Mouse (Mus musculus) stomach, embryonic 15.5 days (tissue): ENCODE measurements around the gene Bcl2. TPM values are rescaled to one million over a fixed set of nuclear protein-coding genes. Genes with fewer than 3 reads are reported as not detected.

ENCODE experiments used
- ATAC-seq: fragments of 200-750 bp; cut with Nextera tagmentation; 2 replicates; pipeline ENCODE4 v1.8.0; 2017; ENCODE audit warnings: low read depth, moderate number of reproducible peaks, moderate TSS enrichment; ENCODE audit not compliant: insufficient read depth, low FRiP score
- H3K27ac ChIP-seq: fragments of 300-500 bp; sonication (generic); 2 replicates; pipeline ENCODE4 v1.5.1; 2015; ENCODE audit warnings: mild to moderate bottlenecking, inconsistent platforms
- H3K27me3 ChIP-seq: fragments of 300-500 bp; sonication (generic); replicated peaks from 2 replicates; pipeline ENCODE4 v1.6.1; 2015; ENCODE audit warnings: inconsistent platforms
- H3K36me3 ChIP-seq: fragments of 300-500 bp; sonication (generic); 2 replicates; pipeline ENCODE4 v1.6.1; 2015; ENCODE audit warnings: inconsistent platforms
- H3K4me1 ChIP-seq: fragments of 300-500 bp; sonication (generic); 2 replicates; pipeline ENCODE4 v1.6.1; 2015; ENCODE audit warnings: inconsistent platforms
- H3K4me2 ChIP-seq: fragments of 300-500 bp; sonication (generic); 2 replicates; pipeline ENCODE4 v1.6.1; 2015; ENCODE audit warnings: mild to moderate bottlenecking, inconsistent platforms
- H3K4me3 ChIP-seq: fragments of 300-500 bp; sonication (generic); replicated peaks from 2 replicates; pipeline ENCODE4 v1.5.1; 2015; ENCODE audit warnings: inconsistent platforms
- H3K9ac ChIP-seq: fragments of 300-500 bp; sonication (generic); 2 replicates; pipeline ENCODE4 v1.6.1; 2015; ENCODE audit warnings: inconsistent platforms
- H3K9me3 ChIP-seq: fragments of 300-500 bp; sonication (generic); 2 replicates; pipeline ENCODE4 v1.6.1; 2016; ENCODE audit warnings: inconsistent platforms
- WGBS: fragments of 180-500 bp; shearing (Covaris S2); methylation state at CpG from one replicate; pipeline ENCODE4 v1.1.7; 2015; 5-methylcytosine and 5-hydroxymethylcytosine counted together
- polyA plus RNA-seq: library from polyadenylated mRNA; unstranded; fragments of >200 nt; fragmentation: Nextera tagmentation; extraction: Ambion mirVana; gene quantifications from 2 replicates; pipeline ENCODE4 v1.2.1, GENCODE M21; 2015

Bcl2 gene
- polyA plus RNA-seq, 1 experiment from 2014 or later = 17.0 TPM

DNA sequence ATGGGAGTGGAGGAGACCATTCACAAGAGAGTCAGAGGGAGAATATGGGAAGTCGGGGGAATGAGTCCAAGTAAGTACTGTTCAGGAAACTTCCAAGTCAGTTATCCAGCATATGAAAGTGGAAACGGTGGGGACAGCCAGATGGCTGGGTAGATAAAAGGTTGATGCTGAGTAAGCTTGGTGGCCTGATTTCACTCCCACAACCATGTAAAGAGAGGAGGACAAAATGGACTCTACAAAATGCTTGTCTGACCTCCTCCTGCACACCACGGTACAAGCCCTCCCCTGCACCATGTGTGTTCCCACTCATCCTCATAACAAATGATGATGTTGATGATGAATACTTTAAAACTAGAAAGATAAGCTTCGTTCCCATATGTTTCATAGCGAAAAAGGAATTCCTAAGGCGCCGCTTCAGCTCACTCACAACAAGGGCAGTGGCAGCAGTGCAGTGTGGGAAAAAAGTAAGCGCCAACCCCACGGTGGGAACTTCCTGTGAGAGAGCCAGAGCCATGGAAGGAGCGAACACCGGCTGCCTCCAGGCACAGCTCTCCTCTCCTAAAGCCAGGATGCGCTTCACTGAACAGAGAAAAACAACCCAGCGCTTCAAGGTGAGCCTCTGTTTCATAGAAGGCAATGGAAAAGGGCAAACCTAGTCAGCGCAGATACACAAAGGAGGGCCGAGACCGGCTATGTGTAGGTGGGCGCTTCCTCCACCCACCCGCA is 26.5 kb downstream of the Bcl2 start:
- ATAC-seq = no peak

DNA sequence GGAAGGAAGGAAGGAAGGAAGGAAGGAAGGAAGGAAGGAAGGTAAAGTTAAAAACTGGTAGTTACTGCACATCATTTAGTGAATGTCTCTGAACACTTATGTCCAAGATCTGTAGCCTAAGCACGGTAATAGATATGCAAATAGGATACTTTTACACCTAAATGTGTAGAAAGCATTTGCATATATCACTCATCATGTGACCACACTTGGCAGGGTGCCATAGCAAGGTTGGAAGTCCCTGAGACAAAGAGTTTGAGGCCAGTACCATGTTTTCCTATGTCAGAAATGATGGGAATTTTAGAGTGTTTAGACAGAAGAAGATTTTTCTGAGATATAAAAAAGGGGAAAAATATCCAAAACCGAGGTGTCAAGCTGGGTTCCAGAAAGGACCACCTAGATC is 28.4 kb downstream of the Bcl2 start:
- Histone ChIP-seq H3K4me2 (no peak overlapping the region), H3K4me1 (no peaks in the 10 kb centered on the region), H3K9ac (no peak overlapping the region), H3K4me3 (no peak overlapping the region), H3K27ac (no peak overlapping the region), H3K27me3 (no peaks in the 10 kb centered on the region), H3K36me3 (no peaks in the 10 kb centered on the region), H3K9me3 (no peaks in the 10 kb centered on the region)
- 73% methylated on average over 2 of the region's 2 CpGs for WGBS
- ATAC-seq = no peak

More for the DNA sequence above, 26.5 kb downstream of the Bcl2 start:
- H3K36me3 ChIP-seq = no peaks in the 10 kb centered on the region
- no peak overlapping the region for H3K4me3 ChIP-seq
- no peak overlapping the region for H3K27ac ChIP-seq
- H3K9me3 ChIP-seq = no peaks in the 10 kb centered on the region
- WGBS = 83% methylated on average over 18 of the region's 18 CpGs
- no peak overlapping the region for H3K4me2 ChIP-seq
- H3K27me3 ChIP-seq = no peaks in the 10 kb centered on the region
- H3K4me1 ChIP-seq = no peaks in the 10 kb centered on the region
- no peak overlapping the region for H3K9ac ChIP-seq

DNA sequence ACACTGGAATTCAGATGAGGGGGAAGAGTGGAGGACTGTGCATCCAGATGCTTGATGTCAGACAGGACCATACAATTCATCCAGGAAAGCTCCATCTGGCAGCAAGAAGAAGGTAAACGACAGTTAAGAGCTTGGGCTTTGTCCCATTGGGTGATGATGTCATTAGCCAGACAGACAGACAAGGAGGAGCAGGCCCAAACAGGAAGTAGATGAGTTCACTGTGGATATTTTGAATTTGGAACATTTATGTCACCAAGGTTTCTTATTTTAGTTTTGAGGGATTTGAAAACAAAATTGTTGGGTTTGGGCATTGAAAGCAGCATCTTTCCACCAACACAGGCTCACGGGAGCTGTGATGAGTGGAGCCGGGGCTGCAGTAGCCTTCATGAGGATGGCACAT is 29.5 kb downstream of the Bcl2 start:
- no peak for ATAC-seq
- Histone ChIP-seq H3K4me3 (no peak overlapping the region), H3K36me3 (no peaks in the 10 kb centered on the region), H3K4me2 (no peak overlapping the region), H3K9me3 (no peaks in the 10 kb centered on the region), H3K27ac (no peak overlapping the region), H3K4me1 (no peaks in the 10 kb centered on the region), H3K27me3 (no peaks in the 10 kb centered on the region), H3K9ac (no peak overlapping the region)
- 66% methylated on average over 3 of the region's 3 CpGs for WGBS

DNA sequence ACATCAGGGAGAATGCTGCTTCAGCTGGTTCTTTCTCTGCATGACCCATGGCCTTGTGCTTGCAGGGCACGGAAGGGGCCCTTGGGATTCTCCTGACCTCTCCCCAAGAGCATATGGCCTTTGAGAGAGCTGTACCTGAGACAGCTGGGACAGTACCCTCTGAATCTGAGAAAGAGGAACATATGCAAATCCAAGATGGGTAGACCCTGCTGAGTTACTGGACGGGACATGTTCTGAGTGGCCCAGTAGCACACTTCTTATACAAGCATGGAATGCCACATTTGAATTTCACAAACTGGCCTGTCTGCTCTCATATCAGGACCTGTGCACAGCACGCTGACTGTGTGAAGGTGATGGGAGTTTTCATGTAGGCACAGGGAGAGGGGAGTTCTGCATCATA is 31.2 kb downstream of the Bcl2 start:
- Histone ChIP-seq H3K4me2 (no peak overlapping the region), H3K4me1 (no peaks in the 10 kb centered on the region), H3K9ac (no peak overlapping the region), H3K9me3 (no peaks in the 10 kb centered on the region), H3K27me3 (no peaks in the 10 kb centered on the region), H3K36me3 (no peaks in the 10 kb centered on the region), H3K4me3 (no peak overlapping the region), H3K27ac (no peak overlapping the region)
- no peak for ATAC-seq
- 86% methylated on average over 3 of the region's 3 CpGs for WGBS

DNA sequence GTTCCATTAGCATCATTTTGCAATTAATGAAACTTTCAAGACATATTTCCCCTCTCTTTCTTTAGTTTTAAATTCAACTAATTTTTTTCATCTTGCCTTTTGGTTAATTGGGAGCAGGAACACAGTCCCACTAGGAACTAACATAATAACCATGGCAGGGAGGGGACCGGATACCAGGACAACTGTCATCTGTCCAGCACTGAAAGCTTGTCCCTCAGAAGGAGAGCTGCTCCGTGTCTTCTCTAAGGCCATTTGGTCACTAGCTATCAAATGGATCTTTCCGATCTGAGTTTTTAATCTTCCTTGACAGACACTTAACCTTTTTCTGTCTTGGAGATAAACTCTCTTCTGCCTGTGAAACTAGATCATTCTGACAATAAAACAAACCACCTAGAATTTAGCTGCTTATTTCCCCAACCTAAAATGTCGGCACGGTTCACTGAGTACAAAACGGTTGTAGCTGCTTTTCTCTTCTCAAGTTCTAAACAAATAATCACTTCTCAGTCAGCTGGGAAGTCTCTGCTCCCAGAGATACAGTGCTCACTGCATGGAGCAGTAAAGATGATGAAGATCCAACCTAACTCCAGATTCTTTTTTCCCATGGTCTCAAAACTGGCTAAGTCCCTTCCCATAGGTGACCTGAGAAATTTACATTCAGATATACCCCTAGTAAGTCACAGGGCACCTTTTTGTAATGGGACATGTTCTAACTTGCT is 34.1 kb downstream of the Bcl2 start:
- Histone ChIP-seq H3K27me3 (no peaks in the 10 kb centered on the region), H3K4me2 (no peak overlapping the region), H3K36me3 (no peaks in the 10 kb centered on the region), H3K4me3 (no peak overlapping the region), H3K9ac (no peak overlapping the region), H3K4me1 (no peaks in the 10 kb centered on the region), H3K27ac (no peak overlapping the region), H3K9me3 (no peaks in the 10 kb centered on the region)
- WGBS = 61% methylated on average over 6 of the region's 6 CpGs
- ATAC-seq = no peak

DNA sequence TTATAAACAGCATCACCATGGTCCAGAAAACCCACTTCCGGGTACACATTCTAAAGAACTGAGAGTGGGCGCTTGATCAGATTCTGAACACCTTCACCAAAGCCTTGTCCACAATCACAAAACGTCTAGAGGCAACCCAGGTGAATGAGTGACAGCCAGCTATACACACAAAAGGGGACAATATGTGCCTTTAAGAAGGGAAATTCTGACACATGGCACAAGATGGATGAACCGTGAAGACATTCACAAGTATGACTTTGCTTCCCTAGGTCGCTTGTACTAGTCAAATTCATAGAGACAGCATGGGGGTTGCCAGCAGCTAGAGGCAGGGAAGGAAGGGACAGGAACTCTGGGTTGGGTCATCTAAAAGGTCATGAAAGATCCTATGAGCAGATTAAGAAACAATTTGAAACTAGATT is 36.0 kb downstream of the Bcl2 start:
- Histone ChIP-seq H3K4me3 (no peak overlapping the region), H3K4me1 (no peaks in the 10 kb centered on the region), H3K27ac (no peak overlapping the region), H3K36me3 (no peaks in the 10 kb centered on the region), H3K9me3 (no peaks in the 10 kb centered on the region), H3K9ac (no peak overlapping the region), H3K4me2 (no peak overlapping the region), H3K27me3 (no peaks in the 10 kb centered on the region)
- WGBS = 72% methylated on average over 5 of the region's 5 CpGs
- ATAC-seq = no peak

DNA sequence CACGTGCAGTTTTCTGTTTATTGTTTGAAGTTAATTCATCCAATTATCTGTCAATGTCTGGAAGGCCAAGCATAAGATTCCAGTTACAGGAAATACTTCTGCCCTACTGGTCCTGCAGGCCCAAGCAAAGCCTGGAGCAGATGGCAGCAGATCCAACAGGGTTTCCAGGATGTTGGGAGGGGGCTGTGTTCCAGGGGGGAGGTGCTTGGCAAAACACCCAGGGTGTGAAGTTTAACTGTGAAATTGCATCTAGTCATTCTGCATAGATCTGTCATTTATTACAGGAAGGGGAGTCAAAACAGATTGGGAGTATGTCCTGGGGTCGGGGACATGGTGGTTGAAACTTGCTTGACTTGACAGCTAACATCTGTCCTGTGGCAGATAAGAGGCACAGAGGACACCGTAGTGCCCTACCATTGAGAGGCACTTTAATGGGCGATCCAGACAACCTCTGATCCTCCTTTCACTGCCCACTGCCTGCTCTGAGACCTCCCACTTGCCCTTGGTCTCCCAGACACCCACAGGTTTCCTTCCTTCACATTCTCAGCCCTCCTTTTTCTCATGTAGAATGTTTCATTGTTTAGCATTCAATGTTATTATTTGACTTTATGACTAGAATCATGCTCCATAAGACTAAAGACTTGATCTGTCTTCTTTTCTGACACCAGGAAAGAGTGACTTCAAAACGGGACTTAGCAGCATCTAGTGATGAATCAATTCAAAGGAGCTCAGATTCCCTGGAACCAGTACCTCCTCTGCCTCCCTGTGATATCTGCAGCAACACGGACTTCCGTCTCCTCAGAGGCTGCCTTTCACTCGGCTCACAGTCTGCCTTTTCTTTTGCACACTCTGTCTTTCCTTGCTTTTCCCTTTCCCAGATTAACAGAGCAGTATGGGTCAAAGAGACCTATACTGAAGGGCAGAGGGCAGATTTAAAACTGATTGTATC is 47.7 kb downstream of the Bcl2 start:
- H3K4me2 ChIP-seq = no peak overlapping the region
- no peaks in the 10 kb centered on the region for H3K9me3 ChIP-seq
- H3K4me3 ChIP-seq = no peak overlapping the region
- H3K36me3 ChIP-seq = no peaks in the 10 kb centered on the region
- H3K27ac ChIP-seq = no peak overlapping the region
- ATAC-seq = no peak
- no peaks in the 10 kb centered on the region for H3K27me3 ChIP-seq
- no peaks in the 10 kb centered on the region for H3K4me1 ChIP-seq
- 49% methylated on average over 8 of the region's 8 CpGs for WGBS
- no peak overlapping the region for H3K9ac ChIP-seq

DNA sequence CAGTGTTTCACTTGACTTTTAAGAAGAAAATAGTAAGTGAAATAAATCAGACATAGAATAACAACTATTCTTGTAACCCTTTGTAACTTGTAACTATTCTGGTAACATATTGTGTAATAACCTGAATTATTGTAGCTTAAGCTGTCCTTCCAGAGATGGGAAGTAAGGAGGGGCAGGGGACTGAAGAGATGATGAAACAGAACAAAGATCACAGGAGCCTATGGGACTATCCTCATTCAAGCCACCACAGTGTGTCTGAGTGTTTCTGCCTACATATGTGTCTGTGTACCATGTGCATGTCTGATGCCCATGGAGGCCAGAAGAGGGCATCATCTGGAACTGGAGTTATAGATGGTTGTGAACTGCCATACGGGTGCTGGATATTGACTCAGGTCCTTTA is 49.1 kb downstream of the Bcl2 start:
- WGBS = 82% methylated on average over 1 of the region's 1 CpGs
- no peak overlapping the region for H3K27ac ChIP-seq
- H3K36me3 ChIP-seq = no peaks in the 10 kb centered on the region
- no peaks in the 10 kb centered on the region for H3K9me3 ChIP-seq
- H3K27me3 ChIP-seq = no peaks in the 10 kb centered on the region
- no peak overlapping the region for H3K9ac ChIP-seq
- no peak overlapping the region for H3K4me3 ChIP-seq
- ATAC-seq = no peak
- H3K4me1 ChIP-seq = no peaks in the 10 kb centered on the region
- no peak overlapping the region for H3K4me2 ChIP-seq

DNA sequence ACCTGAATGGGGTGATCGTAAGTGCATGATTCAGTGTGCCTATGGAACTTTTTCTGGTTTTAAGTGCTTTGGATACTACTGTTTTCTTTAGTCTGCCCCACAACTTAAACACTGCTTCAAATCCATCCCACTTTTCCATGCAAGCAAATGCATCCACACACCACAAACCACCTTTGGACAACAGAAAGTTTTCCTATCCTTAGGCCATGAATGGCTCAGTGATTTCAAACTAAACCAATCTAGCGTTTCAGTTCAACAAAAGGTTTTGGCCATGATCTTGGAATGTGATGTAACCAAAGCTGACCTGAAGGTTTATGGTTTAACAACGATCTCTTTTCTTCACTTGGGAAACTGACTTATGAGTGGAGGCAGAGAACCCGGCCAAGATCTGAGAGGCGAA is 51.6 kb downstream of the Bcl2 start:
- Histone ChIP-seq H3K9ac (no peak overlapping the region), H3K27me3 (no peaks in the 10 kb centered on the region), H3K27ac (no peak overlapping the region), H3K4me2 (no peak overlapping the region), H3K36me3 (no peaks in the 10 kb centered on the region), H3K9me3 (no peaks in the 10 kb centered on the region), H3K4me1 (no peaks in the 10 kb centered on the region), H3K4me3 (no peak overlapping the region)
- 82% methylated on average over 5 of the region's 5 CpGs for WGBS
- no peak for ATAC-seq

DNA sequence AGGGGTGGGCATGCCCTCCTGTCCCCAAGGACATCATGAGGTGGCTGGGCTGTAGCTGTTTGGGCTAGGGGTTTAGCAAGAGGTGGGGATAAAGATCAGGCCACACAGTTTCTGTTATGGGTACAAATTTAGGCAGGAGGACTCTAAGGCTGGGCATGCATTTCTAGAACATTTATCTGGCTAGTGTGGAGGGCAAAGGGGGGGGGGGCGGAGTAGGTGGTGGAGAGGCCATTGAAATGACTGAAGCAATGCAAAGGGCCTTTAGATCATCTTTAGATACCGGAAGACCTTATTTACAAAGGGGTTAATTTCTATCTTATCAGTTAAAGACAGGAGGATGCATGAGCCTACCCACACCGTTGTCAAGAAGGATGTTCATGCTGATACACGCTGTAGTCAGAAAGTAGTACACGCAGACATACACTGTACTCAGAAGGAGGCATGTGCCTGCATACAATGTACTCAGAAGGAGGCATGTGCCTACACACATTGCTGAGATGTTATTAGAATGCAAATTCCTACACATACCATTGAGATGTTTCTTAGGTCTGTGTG is 55.7 kb downstream of the Bcl2 start:
- Histone ChIP-seq H3K4me1 (no peaks in the 10 kb centered on the region), H3K4me2 (no peak overlapping the region), H3K9me3 (no peaks in the 10 kb centered on the region), H3K36me3 (no peaks in the 10 kb centered on the region), H3K27ac (no peak overlapping the region), H3K27me3 (no peaks in the 10 kb centered on the region), H3K4me3 (no peak overlapping the region), H3K9ac (no peak overlapping the region)
- 82% methylated on average over 5 of the region's 5 CpGs for WGBS
- ATAC-seq = no peak

DNA sequence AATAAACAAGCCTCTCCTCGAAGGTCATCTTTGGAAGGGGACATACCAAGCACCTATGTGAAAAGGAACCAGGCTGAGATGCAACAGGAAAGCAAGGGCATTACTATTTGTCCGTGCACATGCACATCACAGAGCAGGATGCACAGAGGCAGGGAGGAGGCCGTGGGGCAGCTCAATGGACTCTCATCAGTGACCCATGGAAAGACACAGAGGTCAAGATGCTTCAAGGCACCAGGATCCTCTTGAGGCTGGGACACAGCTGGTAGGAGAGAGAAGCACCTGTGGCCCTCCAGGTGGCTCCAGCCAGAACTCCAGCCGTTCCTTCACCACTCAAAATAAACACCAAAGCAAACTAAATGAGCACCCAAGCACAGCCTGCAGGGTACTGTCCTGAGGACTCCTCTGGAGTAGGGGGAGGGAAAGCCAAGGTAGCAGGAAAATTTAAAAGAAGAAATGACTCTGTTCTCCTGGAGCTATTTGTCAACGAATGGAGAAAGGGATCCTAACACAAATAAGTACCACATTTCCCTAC is 57.8 kb downstream of the Bcl2 start:
- no peak for ATAC-seq
- WGBS = 58% methylated on average over 5 of the region's 5 CpGs
- no peak overlapping the region for H3K4me3 ChIP-seq

More for the DNA sequence above, 57.8 kb downstream of the Bcl2 start:
- H3K27me3 ChIP-seq = no peaks in the 10 kb centered on the region
- no peak overlapping the region for H3K9ac ChIP-seq
- H3K27ac ChIP-seq = no peak overlapping the region
- no peak overlapping the region for H3K4me2 ChIP-seq
- no peaks in the 10 kb centered on the region for H3K9me3 ChIP-seq
- H3K4me1 ChIP-seq = no peaks in the 10 kb centered on the region
- H3K36me3 ChIP-seq = no peaks in the 10 kb centered on the region
